Mouse (Mus musculus): Measurements from ENCODE around the gene Kirrel. TPM values are rescaled to one million over a fixed set of nuclear protein-coding genes. Genes with fewer than 3 reads are reported as not detected.

Gene Kirrel
- polyA plus RNA-seq, 2 experiments: 11.3 to 46.6 TPM

DNA sequence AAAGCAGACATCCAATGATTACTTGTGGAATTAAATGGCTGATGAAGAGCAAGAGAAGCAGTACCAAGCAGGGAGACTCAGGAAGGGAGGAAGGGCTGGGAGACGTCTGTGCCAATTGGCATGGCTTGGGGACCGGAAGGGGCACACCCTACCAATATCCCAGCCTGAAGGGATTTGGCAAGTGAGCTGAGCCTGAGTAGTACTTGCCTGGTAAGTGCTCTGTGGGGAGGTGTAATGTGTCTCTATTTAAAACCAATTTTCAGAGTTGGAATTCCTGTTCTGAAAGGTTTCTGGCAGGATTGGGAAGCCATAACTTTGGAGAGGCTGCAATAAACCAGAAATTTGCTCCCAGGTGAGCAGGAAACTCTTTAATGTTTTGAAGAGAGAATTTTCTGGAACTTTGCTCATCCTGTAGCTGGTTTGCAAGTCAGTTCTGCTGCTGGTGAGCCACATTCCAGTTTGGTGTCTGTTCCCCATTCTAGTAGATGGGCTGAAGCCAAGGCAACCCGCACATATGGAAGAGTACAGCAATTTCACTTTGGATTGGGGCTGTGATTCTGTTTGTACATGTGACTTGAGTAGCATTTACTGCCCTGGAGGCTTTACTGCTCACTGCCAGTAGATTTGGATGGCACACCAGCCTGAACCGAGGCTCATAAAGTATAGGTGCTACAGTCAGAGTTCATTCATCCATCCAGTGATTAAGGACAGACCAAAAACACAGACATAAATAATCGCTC, 32.0 kb upstream of the Kirrel start:
- peak; percentile 80 for ATAC-seq (ENCODE audit: low FRiP score, low read depth)
- Histone ChIP-seq H3K36me3 (ENCODE audit: control insufficient read depth, insufficient read depth, low read length) (no peaks in the 10 kb centered on the region), H3K27ac (replicated peaks; ENCODE audit: low read depth, low read length) (no peak overlapping the region; the same call in 1 of the 2 replicates)

DNA sequence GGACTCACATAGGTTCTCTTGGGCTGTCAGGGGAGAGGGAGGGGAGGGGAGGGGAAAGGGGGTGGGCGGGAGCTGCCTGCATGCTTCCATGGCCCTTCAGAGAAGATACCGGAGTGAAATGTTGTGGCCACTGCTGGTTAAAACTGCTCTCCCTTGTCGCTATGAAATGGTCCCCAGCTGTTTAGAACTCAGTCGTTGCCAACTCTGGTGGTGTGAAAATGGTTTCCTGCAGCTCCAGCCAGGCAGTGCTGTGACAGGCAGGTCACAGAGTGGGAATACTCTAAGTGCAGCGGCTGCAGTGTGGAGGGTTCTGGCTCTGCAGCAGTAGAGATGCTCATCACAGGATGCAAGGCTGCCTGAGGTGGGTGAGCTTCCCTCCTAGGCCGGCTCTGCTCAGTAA, 22.1 kb upstream of the Kirrel start:
- Histone ChIP-seq H3K4me2 (replicated peaks; ENCODE audit: low read depth, low read length, severe bottlenecking) (no peak overlapping the region), H3K9me3 (ENCODE audit: control insufficient read depth, low read length) (no peaks in the 10 kb centered on the region), H3K4me3 (replicated peaks; ENCODE audit: low read length) (no peak overlapping the region), H3K27ac (replicated peaks; ENCODE audit: low read depth, low read length) (no peak overlapping the region), H3K36me3 (ENCODE audit: control insufficient read depth, insufficient read depth, low read length) (no peaks in the 10 kb centered on the region), H3K4me1 (ENCODE audit: control insufficient read depth, insufficient read depth, low read length) (peaks cover 4% of the 10 kb centered on the region; the same call in 1 of the 2 replicates), H3K9ac (ENCODE audit: low read depth, low read length, severe bottlenecking) (no peak overlapping the region), H3K27me3 (ENCODE audit: control insufficient read depth, insufficient read depth, low read length) (no peaks in the 10 kb centered on the region)
- DNase-seq (ENCODE audit: low spot score): no peak
- WGBS: 29% methylated on average over 6 of the region's 6 CpGs
- TF ChIP-seq POLR2A (IDR thresholded peaks at IDR 0.05; ENCODE audit: borderline replicate concordance, extremely low read depth, insufficient read depth, insufficient read length): no peak
- ATAC-seq (ENCODE audit: low FRiP score, low read depth): no peak

More for the DNA sequence above, 32.0 kb upstream of the Kirrel start:
- H3K4me2 ChIP-seq (replicated peaks; ENCODE audit: low read depth, low read length, severe bottlenecking): no peak overlapping the region
- H3K4me1 ChIP-seq (ENCODE audit: control insufficient read depth, insufficient read depth, low read length): peaks cover 14% of the 10 kb centered on the region; the same call in 1 of the 2 replicates
- no peaks in the 10 kb centered on the region for H3K9me3 ChIP-seq (ENCODE audit: control insufficient read depth, low read length)
- TF ChIP-seq POLR2A (IDR thresholded peaks at IDR 0.05; ENCODE audit: borderline replicate concordance, extremely low read depth, insufficient read depth, insufficient read length): no peak
- WGBS: 34% methylated on average over 5 of the region's 5 CpGs
- DNase-seq (ENCODE audit: low spot score): peak; percentile 72
- H3K27me3 ChIP-seq (ENCODE audit: control insufficient read depth, insufficient read depth, low read length): no peaks in the 10 kb centered on the region
- no peak overlapping the region for H3K9ac ChIP-seq (ENCODE audit: low read depth, low read length, severe bottlenecking)
- H3K4me3 ChIP-seq (replicated peaks; ENCODE audit: low read length): no peak overlapping the region

DNA sequence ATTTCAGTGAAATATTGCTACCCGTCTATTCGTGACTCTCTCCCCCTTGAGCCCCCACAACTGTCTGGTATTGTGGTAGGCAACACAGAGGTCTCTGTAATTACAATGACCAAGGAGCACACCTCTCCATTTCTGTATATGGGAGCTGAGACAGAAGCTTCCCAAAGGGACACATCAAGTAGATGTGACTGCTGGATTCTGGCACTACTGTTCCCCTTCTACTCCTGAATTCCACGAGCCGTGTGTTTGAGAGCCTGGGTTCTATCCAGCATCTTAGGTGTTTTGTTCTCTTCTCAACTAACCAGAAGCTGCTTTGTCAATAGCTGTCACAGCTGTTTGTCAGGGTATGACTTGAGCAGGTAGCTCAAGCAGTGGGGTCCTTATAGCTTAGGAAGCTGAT, 20.5 kb upstream of the Kirrel start:
- Histone ChIP-seq H3K27me3 (ENCODE audit: control insufficient read depth, insufficient read depth, low read length) (no peaks in the 10 kb centered on the region), H3K36me3 (ENCODE audit: control insufficient read depth, insufficient read depth, low read length) (no peaks in the 10 kb centered on the region), H3K4me2 (replicated peaks; ENCODE audit: low read depth, low read length, severe bottlenecking) (no peak overlapping the region), H3K4me1 (ENCODE audit: control insufficient read depth, insufficient read depth, low read length) (peaks cover 6% of the 10 kb centered on the region; the same call in 1 of the 2 replicates), H3K9ac (ENCODE audit: low read depth, low read length, severe bottlenecking) (no peak overlapping the region), H3K4me3 (replicated peaks; ENCODE audit: low read length) (no peak overlapping the region), H3K9me3 (ENCODE audit: control insufficient read depth, low read length) (no peaks in the 10 kb centered on the region), H3K27ac (replicated peaks; ENCODE audit: low read depth, low read length) (no peak overlapping the region)
- DNase-seq (ENCODE audit: low spot score): no peak
- 89% methylated on average over 4 of the region's 4 CpGs for WGBS
- TF ChIP-seq POLR2A (IDR thresholded peaks at IDR 0.05; ENCODE audit: borderline replicate concordance, extremely low read depth, insufficient read depth, insufficient read length): no peak
- no peak for ATAC-seq (ENCODE audit: low FRiP score, low read depth)

DNA sequence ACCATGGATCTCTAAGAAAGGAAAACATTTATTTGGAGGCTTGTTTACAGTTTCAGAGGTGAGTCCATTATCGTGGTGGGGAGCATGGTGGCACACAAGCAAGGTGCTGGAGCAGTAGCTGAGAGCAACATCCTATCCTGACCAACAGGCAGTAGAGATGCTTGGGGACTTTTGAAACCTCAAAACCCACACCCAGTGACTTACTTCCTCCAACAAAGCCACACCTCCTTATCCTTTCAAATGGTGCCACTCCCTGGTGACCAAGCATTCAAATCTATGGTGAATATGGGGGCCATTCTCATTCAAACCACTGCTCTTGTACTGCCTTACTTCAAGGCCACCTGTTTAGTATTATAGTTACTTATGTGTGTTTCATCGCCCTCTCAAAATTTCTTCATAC, 20.0 kb upstream of the Kirrel start:
- no peaks in the 10 kb centered on the region for H3K27me3 ChIP-seq (ENCODE audit: control insufficient read depth, insufficient read depth, low read length)
- ATAC-seq (ENCODE audit: low FRiP score, low read depth) (no peak), DNase-seq (ENCODE audit: low spot score) (no peak)
- no peak overlapping the region for H3K9ac ChIP-seq (ENCODE audit: low read depth, low read length, severe bottlenecking)
- H3K4me2 ChIP-seq (replicated peaks; ENCODE audit: low read depth, low read length, severe bottlenecking): no peak overlapping the region
- no peak overlapping the region for H3K27ac ChIP-seq (replicated peaks; ENCODE audit: low read depth, low read length)
- no peak overlapping the region for H3K4me3 ChIP-seq (replicated peaks; ENCODE audit: low read length)
- WGBS: 89% methylated on average over 2 of the region's 2 CpGs
- H3K4me1 ChIP-seq (ENCODE audit: control insufficient read depth, insufficient read depth, low read length): peaks cover 6% of the 10 kb centered on the region; the same call in 1 of the 2 replicates
- no peaks in the 10 kb centered on the region for H3K9me3 ChIP-seq (ENCODE audit: control insufficient read depth, low read length)
- H3K36me3 ChIP-seq (ENCODE audit: control insufficient read depth, insufficient read depth, low read length): no peaks in the 10 kb centered on the region
- no peak for TF ChIP-seq POLR2A (IDR thresholded peaks at IDR 0.05; ENCODE audit: borderline replicate concordance, extremely low read depth, insufficient read depth, insufficient read length)

DNA sequence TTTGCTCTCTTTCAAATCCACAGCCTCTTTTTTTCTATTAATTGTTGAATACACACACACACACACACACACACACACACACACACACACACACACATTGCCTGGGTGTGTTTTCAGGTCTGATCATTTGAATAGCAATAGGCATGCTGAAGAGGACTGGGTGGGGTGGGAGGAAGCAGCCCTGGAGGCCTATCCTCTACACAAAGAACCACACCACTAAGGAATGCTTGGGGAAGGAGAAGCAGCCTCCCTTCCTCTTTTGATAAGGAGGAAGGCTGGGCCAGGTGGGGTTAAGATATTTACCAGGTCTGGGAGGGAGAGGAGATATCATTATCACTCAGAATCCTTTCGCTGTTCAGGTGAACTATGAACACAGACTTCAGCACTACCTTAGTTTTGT, 19.2 kb upstream of the Kirrel start:
- Histone ChIP-seq H3K4me2 (replicated peaks; ENCODE audit: low read depth, low read length, severe bottlenecking) (no peak overlapping the region), H3K9me3 (ENCODE audit: control insufficient read depth, low read length) (no peaks in the 10 kb centered on the region), H3K4me1 (ENCODE audit: control insufficient read depth, insufficient read depth, low read length) (peaks cover 6% of the 10 kb centered on the region; the same call in 1 of the 2 replicates), H3K27ac (replicated peaks; ENCODE audit: low read depth, low read length) (no peak overlapping the region), H3K27me3 (ENCODE audit: control insufficient read depth, insufficient read depth, low read length) (no peaks in the 10 kb centered on the region), H3K4me3 (replicated peaks; ENCODE audit: low read length) (no peak overlapping the region), H3K9ac (ENCODE audit: low read depth, low read length, severe bottlenecking) (no peak overlapping the region), H3K36me3 (ENCODE audit: control insufficient read depth, insufficient read depth, low read length) (no peaks in the 10 kb centered on the region)
- TF ChIP-seq POLR2A (IDR thresholded peaks at IDR 0.05; ENCODE audit: borderline replicate concordance, extremely low read depth, insufficient read depth, insufficient read length): no peak
- WGBS: 71% methylated on average over 1 of the region's 1 CpGs
- DNase-seq (ENCODE audit: low spot score): no peak
- no peak for ATAC-seq (ENCODE audit: low FRiP score, low read depth)
